Mouse (Mus musculus) stomach, embryonic 16.5 days (tissue): ENCODE data around the gene Baiap2. TPM values are rescaled to one million over a fixed set of nuclear protein-coding genes. Genes with fewer than 3 reads are reported as not detected.
A peak's percentile ranks its signal among the peaks of the same experiment; 100 is the strongest.

Experiments used
- ATAC-seq: fragments of 200-750 bp; cut with Nextera tagmentation; 2 replicates; pipeline ENCODE4 v1.8.0; 2017; ENCODE audit warnings: moderate number of reproducible peaks, moderate TSS enrichment; ENCODE audit not compliant: insufficient read depth, low FRiP score
- H3K27ac ChIP-seq: fragments of 300-500 bp; sonication (generic); 2 replicates; pipeline ENCODE4 v1.5.1; 2014; ENCODE audit warnings: low read length
- H3K27me3 ChIP-seq: fragments of 300-500 bp; sonication (generic); 2 replicates; pipeline ENCODE4 v1.6.1; 2014; ENCODE audit warnings: low read length, control low read depth, mixed read lengths; ENCODE audit not compliant: control insufficient read depth, insufficient read depth
- H3K36me3 ChIP-seq: fragments of 300-500 bp; sonication (generic); 2 replicates; pipeline ENCODE4 v1.6.1; 2014; ENCODE audit warnings: low read length; ENCODE audit not compliant: control insufficient read depth, insufficient read depth
- H3K4me1 ChIP-seq: fragments of 300-500 bp; sonication (generic); 2 replicates; pipeline ENCODE4 v1.6.1; 2014; ENCODE audit warnings: low read length, control low read depth, mixed read lengths; ENCODE audit not compliant: control insufficient read depth, insufficient read depth
- H3K4me2 ChIP-seq: fragments of 300-500 bp; sonication (generic); 2 replicates; pipeline ENCODE4 v1.6.1; 2014; ENCODE audit warnings: low read depth, low read length, mixed read lengths
- H3K4me3 ChIP-seq: fragments of 300-500 bp; sonication (generic); replicated peaks from 2 replicates; pipeline ENCODE4 v1.5.1; 2014; ENCODE audit warnings: mild to moderate bottlenecking, low read length
- H3K9ac ChIP-seq: fragments of 300-500 bp; sonication (generic); 2 replicates; pipeline ENCODE4 v1.6.1; 2014; ENCODE audit warnings: low read length
- H3K9me3 ChIP-seq: fragments of 300-500 bp; sonication (generic); replicated peaks from 2 replicates; pipeline ENCODE4 v1.6.1; 2016; ENCODE audit warnings: low read length, control low read depth; ENCODE audit not compliant: control insufficient read depth
- WGBS: fragments of 180-500 bp; shearing (Covaris S2); extraction: QIAGEN DNeasy Blood & Tissue Kit; methylation state at CpG from one replicate; pipeline ENCODE4 v1.1.7; 2014; 5-methylcytosine and 5-hydroxymethylcytosine counted together
- polyA plus RNA-seq: library from polyadenylated mRNA; unstranded; fragments of >200 nt; fragmentation: Nextera tagmentation; extraction: Ambion mirVana; gene quantifications from 2 replicates; pipeline ENCODE4 v1.2.1, GENCODE M21; 2015

Gene Baiap2
- polyA plus RNA-seq, 1 experiment from 2014 or later = 41.4 TPM

DNA sequence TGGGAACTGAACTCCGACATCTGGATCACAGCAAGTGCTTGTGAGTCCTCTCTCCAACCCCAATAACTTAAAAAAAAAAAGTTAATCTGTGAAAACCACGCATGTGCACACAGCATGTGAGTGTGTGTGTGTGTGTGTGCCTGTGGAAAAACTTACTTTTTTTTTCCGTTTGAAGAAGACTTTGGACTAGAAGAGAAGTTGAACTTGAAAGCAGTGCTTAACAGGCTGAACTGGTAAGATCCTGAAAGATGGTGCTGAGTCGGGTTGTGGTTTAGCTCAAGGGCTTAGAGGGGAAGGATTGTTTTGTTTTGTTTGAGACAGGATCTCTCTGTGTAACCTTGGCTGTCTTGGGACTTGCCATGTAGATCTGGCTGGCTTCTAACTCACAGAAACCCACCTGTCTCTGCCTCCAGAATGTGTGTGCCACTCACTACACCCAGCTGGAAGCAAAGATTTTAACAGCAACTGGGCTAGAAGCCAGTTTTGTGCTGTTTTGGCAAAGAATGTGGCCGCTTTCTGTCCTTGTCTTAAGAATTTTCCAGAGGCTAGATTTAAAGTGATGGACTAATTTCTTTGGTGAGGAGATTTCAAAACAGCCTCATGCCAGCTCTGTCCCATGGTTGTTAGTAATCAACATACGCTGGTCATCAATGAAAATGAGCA is 12.8 kb upstream of the Baiap2 start:
- no peak overlapping the region for H3K27ac ChIP-seq
- no peaks in the 10 kb centered on the region for H3K27me3 ChIP-seq
- H3K9me3 ChIP-seq = no peaks in the 10 kb centered on the region
- 0 out of 2 replicates have a peak, but pooled peaks cover 2% of the 10 kb centered on the region for H3K4me1 ChIP-seq
- H3K36me3 ChIP-seq = no peaks in the 10 kb centered on the region
- no peak overlapping the region for H3K4me3 ChIP-seq
- ATAC-seq = no peak
- 71% methylated on average over 6 of the region's 6 CpGs for WGBS
- H3K9ac ChIP-seq = no peak overlapping the region
- no peak overlapping the region for H3K4me2 ChIP-seq

DNA sequence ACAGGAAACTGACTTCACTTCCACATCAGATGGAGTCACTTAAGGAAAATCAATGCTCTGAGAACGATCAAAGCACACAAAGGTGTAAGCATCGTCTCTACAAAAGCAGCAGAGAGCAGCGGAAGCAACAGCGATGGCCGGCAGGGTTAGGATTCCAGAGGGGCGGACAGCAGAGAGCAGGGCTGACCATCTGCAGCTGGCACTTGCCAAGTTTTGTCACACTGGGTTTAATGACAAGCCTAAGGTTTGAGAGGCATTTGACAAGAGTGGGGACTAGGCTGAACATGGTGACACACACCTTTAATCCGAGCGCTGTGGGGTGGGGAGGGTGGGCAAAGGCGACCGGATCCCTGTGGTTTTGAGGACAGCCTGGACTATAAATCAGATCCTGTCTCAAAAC is 10.8 kb upstream of the Baiap2 start:
- no peak overlapping the region for H3K4me3 ChIP-seq
- H3K9ac ChIP-seq = no peak overlapping the region
- H3K36me3 ChIP-seq = no peaks in the 10 kb centered on the region
- 70% methylated on average over 10 of the region's 10 CpGs for WGBS
- peaks cover 15% of the 10 kb centered on the region for H3K4me1 ChIP-seq
- no peak for ATAC-seq
- no peaks in the 10 kb centered on the region for H3K27me3 ChIP-seq
- no peak overlapping the region for H3K27ac ChIP-seq
- no peak overlapping the region for H3K4me2 ChIP-seq
- H3K9me3 ChIP-seq = no peaks in the 10 kb centered on the region

GRCm38 (mm10) chr11:119933142-119933541 is 9.4 kb upstream of the Baiap2 start:
- Histone ChIP-seq H3K27me3 (no peaks in the 10 kb centered on the region), H3K4me3 (no peak overlapping the region), H3K9ac (0 out of 2 replicates have a peak overlapping the region, but pooled peaks have one; percentile 5), H3K36me3 (no peaks in the 10 kb centered on the region), H3K4me1 (peaks cover 26% of the 10 kb centered on the region), H3K4me2 (no peak overlapping the region), H3K9me3 (no peaks in the 10 kb centered on the region), H3K27ac (no peak overlapping the region)
- 60% methylated on average over 4 of the region's 4 CpGs for WGBS
- ATAC-seq = no peak

- no peaks in the 10 kb centered on the region for H3K27me3 ChIP-seq
- no peaks in the 10 kb centered on the region for H3K9me3 ChIP-seq
- no peak overlapping the region for H3K27ac ChIP-seq
- ATAC-seq = no peak
- no peaks in the 10 kb centered on the region for H3K36me3 ChIP-seq
- H3K4me2 ChIP-seq = no peak overlapping the region
- no peak overlapping the region for H3K4me3 ChIP-seq
- peaks cover 33% of the 10 kb centered on the region for H3K4me1 ChIP-seq
- H3K9ac ChIP-seq = no peak overlapping the region
- WGBS = 83% methylated on average over 8 of the region's 8 CpGs
Measured at GRCm38 (mm10) chr11:119933819-119934583, 8.6 kb upstream of the Baiap2 start.

- 70% methylated on average over 8 of the region's 8 CpGs for WGBS
- no peak overlapping the region for H3K4me2 ChIP-seq
- H3K27me3 ChIP-seq = no peaks in the 10 kb centered on the region
- H3K4me1 ChIP-seq = peaks cover 41% of the 10 kb centered on the region
- no peak overlapping the region for H3K9ac ChIP-seq
- H3K27ac ChIP-seq = no peak overlapping the region
- H3K9me3 ChIP-seq = no peaks in the 10 kb centered on the region
- no peak overlapping the region for H3K4me3 ChIP-seq
- ATAC-seq = no peak
- H3K36me3 ChIP-seq = no peaks in the 10 kb centered on the region
Measured at GRCm38 (mm10) chr11:119934773-119935172, 7.8 kb upstream of the Baiap2 start.

GRCm38 (mm10) chr11:119935457-119935856 is 7.1 kb upstream of the Baiap2 start:
- no peaks in the 10 kb centered on the region for H3K9me3 ChIP-seq
- ATAC-seq = no peak
- no peak overlapping the region for H3K4me3 ChIP-seq
- WGBS = 33% methylated on average over 6 of the region's 6 CpGs
- H3K9ac ChIP-seq = 0 out of 2 replicates have a peak overlapping the region, but pooled peaks have one; percentile 42
- H3K27me3 ChIP-seq = no peaks in the 10 kb centered on the region
- no peaks in the 10 kb centered on the region for H3K36me3 ChIP-seq
- peaks cover 46% of the 10 kb centered on the region for H3K4me1 ChIP-seq
- H3K27ac ChIP-seq = peak overlapping the region; percentile 94; the same call in 1 of the 2 replicates
- no peak overlapping the region for H3K4me2 ChIP-seq

DNA sequence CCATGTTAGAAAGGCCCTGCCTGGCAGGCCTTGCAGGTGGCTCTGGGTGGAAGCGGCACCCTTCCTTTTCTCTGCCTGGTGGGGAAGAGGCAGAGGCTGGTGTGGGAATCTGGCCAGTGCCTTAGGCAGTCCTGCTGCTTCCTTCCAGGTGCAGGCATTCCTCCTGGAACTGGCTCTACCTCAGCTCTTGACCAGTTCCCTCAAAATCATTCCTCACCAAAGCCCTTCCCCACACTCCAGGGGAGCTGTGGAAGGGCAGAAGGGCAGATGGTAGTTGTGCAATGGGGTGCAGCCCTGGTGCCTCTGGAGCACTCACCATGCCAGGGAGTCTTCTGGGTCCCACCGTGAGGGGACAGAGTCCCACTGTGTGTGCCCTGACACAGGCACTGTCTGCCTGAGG is 6.1 kb upstream of the Baiap2 start:
- Histone ChIP-seq H3K4me3 (no peak overlapping the region), H3K36me3 (no peaks in the 10 kb centered on the region), H3K9me3 (no peaks in the 10 kb centered on the region), H3K4me2 (peak overlapping the region; percentile 29; the same call in 1 of the 2 replicates), H3K4me1 (peaks cover 54% of the 10 kb centered on the region), H3K27ac (peak overlapping the region; percentile 94), H3K9ac (peak overlapping the region; percentile 34; the same call in 1 of the 2 replicates), H3K27me3 (no peaks in the 10 kb centered on the region)
- 72% methylated on average over 2 of the region's 2 CpGs for WGBS
- ATAC-seq = no peak

DNA sequence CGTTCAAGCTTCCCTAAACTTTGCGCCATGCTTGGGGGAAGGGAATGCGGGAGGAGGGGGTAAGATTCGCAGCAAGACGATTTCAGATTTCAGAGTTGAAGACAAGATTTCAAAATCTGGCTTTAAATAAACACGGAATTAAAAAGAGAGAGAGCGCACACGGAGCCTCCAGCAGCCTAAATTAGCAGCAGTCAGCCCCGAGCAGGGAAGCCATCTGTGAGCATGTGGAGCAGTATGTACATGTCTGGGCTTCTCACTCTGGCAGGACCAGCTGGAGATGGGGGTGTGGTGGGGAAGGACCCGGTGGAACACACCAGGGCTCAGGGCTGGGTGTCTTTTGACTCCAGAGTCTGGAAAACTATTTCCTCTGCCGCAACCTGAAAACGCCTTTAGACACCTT is 5.3 kb upstream of the Baiap2 start:
- WGBS = 30% methylated on average over 12 of the region's 12 CpGs
- Histone ChIP-seq H3K27me3 (no peaks in the 10 kb centered on the region), H3K4me2 (peak overlapping the region; percentile 29; the same call in 1 of the 2 replicates), H3K4me3 (0 out of 2 replicates have a peak overlapping the region, but pooled peaks have one; percentile 0), H3K9ac (peak overlapping the region; percentile 38; the same call in 1 of the 2 replicates), H3K9me3 (no peaks in the 10 kb centered on the region), H3K4me1 (peaks cover 57% of the 10 kb centered on the region), H3K27ac (peak overlapping the region; percentile 94), H3K36me3 (no peaks in the 10 kb centered on the region)
- peak; percentile 46; the same call in 1 of the 2 replicates for ATAC-seq
